Mouse (Mus musculus): ENCODE measurements at regions not wholly inside any gene's neighbourhood (a gene's known extent, or its start where the extent isn't known, plus 50 kb on each side); places are given as distances from the start of the nearest gene placed in this dataset.

- ChIA-PET POLR2A (no interaction called here), CTCF (no interaction called here)
Observed at GRCm38 (mm10) chr3:45523281-45523680, 145.1 kb downstream of the Pcdh10 start.

- POLR2A ChIA-PET: no interaction called here
- CTCF ChIA-PET: no interaction called here
Observed at GRCm38 (mm10) chr3:45547091-45547490, 168.9 kb downstream of the Pcdh10 start.

GRCm38 (mm10) chr3:45555736-45556135 lies 177.5 kb downstream of the Pcdh10 start:
- POLR2A ChIA-PET: no interaction called here
- CTCF ChIA-PET: interaction anchor here in 1 of 4 experiments (0.6 kb wide), 1 partner anchor 13 kb away, joined by 3 read pairs; no protein-coding TSS in a partner anchor

- POLR2A ChIA-PET: no interaction called here
- CTCF ChIA-PET: no interaction called here
Observed at GRCm38 (mm10) chr3:45572995-45573394, 194.8 kb downstream of the Pcdh10 start.

- CTCF ChIA-PET: no interaction called here
- POLR2A ChIA-PET: no interaction called here
Observed at GRCm38 (mm10) chr3:45577035-45577434, 198.8 kb downstream of the Pcdh10 start.

GRCm38 (mm10) chr3:45593561-45593960 lies 215.4 kb downstream of the Pcdh10 start:
- ChIA-PET POLR2A (no interaction called here), CTCF (no interaction called here)

- ChIA-PET CTCF (no interaction called here), POLR2A (no interaction called here)
Observed at GRCm38 (mm10) chr3:45602278-45602677, 224.1 kb downstream of the Pcdh10 start.

GRCm38 (mm10) chr3:45603151-45603550 lies 225.0 kb downstream of the Pcdh10 start:
- ChIA-PET CTCF (no interaction called here), POLR2A (no interaction called here)

- ChIA-PET POLR2A (no interaction called here), CTCF (no interaction called here)
Observed at GRCm38 (mm10) chr3:45620729-45621128, 242.5 kb downstream of the Pcdh10 start.

- CTCF ChIA-PET: no interaction called here
- POLR2A ChIA-PET: no interaction called here
Observed at GRCm38 (mm10) chr3:45645856-45646450, 267.8 kb downstream of the Pcdh10 start.

GRCm38 (mm10) chr3:45649361-45649760 lies 271.2 kb downstream of the Pcdh10 start:
- CTCF ChIA-PET: no interaction called here
- POLR2A ChIA-PET: no interaction called here

GRCm38 (mm10) chr3:45657023-45657422 lies 278.8 kb downstream of the Pcdh10 start:
- CTCF ChIA-PET: no interaction called here
- POLR2A ChIA-PET: no interaction called here

GRCm38 (mm10) chr3:45658093-45658776 lies 280.0 kb downstream of the Pcdh10 start:
- ChIA-PET POLR2A (no interaction called here), CTCF (no interaction called here)

GRCm38 (mm10) chr3:45659052-45659451 lies 280.9 kb downstream of the Pcdh10 start:
- CTCF ChIA-PET: no interaction called here

GRCm38 (mm10) chr3:45670434-45670833 lies 292.2 kb downstream of the Pcdh10 start:
- ChIA-PET POLR2A (no interaction called here), CTCF (no interaction called here)

More at GRCm38 (mm10) chr3:45659052-45659451, 280.9 kb downstream of the Pcdh10 start:
- POLR2A ChIA-PET: no interaction called here

- POLR2A ChIA-PET: no interaction called here
- CTCF ChIA-PET: no interaction called here
Observed at GRCm38 (mm10) chr3:45677672-45678071, 299.5 kb downstream of the Pcdh10 start.

- CTCF ChIA-PET: interaction anchor here in 1 of 4 experiments (0.6 kb wide), 1 partner anchor 12 kb away, joined by 3 read pairs; no protein-coding TSS in a partner anchor
- POLR2A ChIA-PET: no interaction called here
Observed at GRCm38 (mm10) chr3:45681410-45681809, 303.2 kb downstream of the Pcdh10 start.

- ChIA-PET POLR2A (no interaction called here), CTCF (no interaction called here)
Observed at GRCm38 (mm10) chr3:45707891-45708290, 329.7 kb downstream of the Pcdh10 start.

All from embryonic stem cell, embryonic (primary cell).